Mouse (Mus musculus) myocyte (in vitro differentiated cells): Measurements from ENCODE around the gene Ina.

Source experiments
- CEBPB ChIP-seq: IDR thresholded peaks from 2 replicates; pipeline ENCODE4 v1.6.1; 2011; ENCODE audit warnings: mild to moderate bottlenecking, moderate library complexity; ENCODE audit not compliant: poor library complexity, insufficient read depth, severe bottlenecking
- E2F4 ChIP-seq: IDR thresholded peaks from one replicate; pipeline ENCODE4 v1.6.1; 2011; ENCODE audit warnings: mild to moderate bottlenecking, control low read depth, moderate library complexity; ENCODE audit not compliant: insufficient read depth
- MAX ChIP-seq: IDR thresholded peaks from one replicate; pipeline ENCODE4 v1.6.1; 2011; ENCODE audit warnings: low read depth, mild to moderate bottlenecking, control low read depth
- MYOD1 ChIP-seq, 3 experiments: IDR thresholded peaks; one replicate each; pipeline ENCODE4 v1.6.1; 2011; ENCODE audit warnings: control low read depth in 2 of 3, low read depth in 2 of 3, mild to moderate bottlenecking in 2 of 3, moderate library complexity in 1 of 3; ENCODE audit not compliant: insufficient read length in 2 of 3, control insufficient read depth in 1 of 3
- MYOG ChIP-seq, 3 experiments: IDR thresholded peaks; one replicate each; pipeline ENCODE4 v1.6.1; 2011; ENCODE audit warnings: control low read depth in 2 of 3, low read depth in 2 of 3, mild to moderate bottlenecking in 2 of 3; ENCODE audit not compliant: insufficient read length in 2 of 3, control insufficient read depth in 1 of 3, insufficient read depth in 1 of 3
- POLR2A ChIP-seq: IDR thresholded peaks from one replicate; pipeline ENCODE4 v1.6.1; 2011; ENCODE audit warnings: low read depth, mild to moderate bottlenecking, control low read depth, moderate library complexity; ENCODE audit not compliant: insufficient read length
- POLR2AphosphoS2 ChIP-seq: IDR thresholded peaks from one replicate; pipeline ENCODE4 v1.6.1; 2011; ENCODE audit warnings: low read depth, control low read depth; ENCODE audit not compliant: insufficient read length
- REST ChIP-seq: IDR thresholded peaks from one replicate; pipeline ENCODE4 v1.6.1; 2011; ENCODE audit warnings: mild to moderate bottlenecking, control low read depth, moderate library complexity; ENCODE audit not compliant: insufficient read depth, insufficient read length
- SRF ChIP-seq: IDR thresholded peaks from one replicate; pipeline ENCODE4 v1.6.1; 2011; ENCODE audit warnings: low read depth; ENCODE audit not compliant: control insufficient read depth, insufficient read length
- TCF12 ChIP-seq: IDR thresholded peaks from one replicate; pipeline ENCODE4 v1.6.1; 2011; ENCODE audit warnings: mild to moderate bottlenecking, control low read depth; ENCODE audit not compliant: poor library complexity, insufficient read depth, severe bottlenecking
- TCF3 ChIP-seq: IDR thresholded peaks from one replicate; pipeline ENCODE4 v1.6.1; 2011; ENCODE audit warnings: low read depth, control low read depth; ENCODE audit not compliant: insufficient read length
- USF1 ChIP-seq: IDR thresholded peaks from one replicate; pipeline ENCODE4 v1.6.1; 2011; ENCODE audit warnings: low read depth, mild to moderate bottlenecking, control low read depth, moderate library complexity

- no peak for TF ChIP-seq USF1
- TF ChIP-seq TCF3: no peak
- no peak for TF ChIP-seq MAX
- no peak for TF ChIP-seq MYOD1 (IDR thresholded peaks at IDR 0.05; ENCODE audit: control insufficient read depth in 1 of 3, insufficient read length in 2 of 3, low read depth in 2 of 3)
- no peak for TF ChIP-seq POLR2A
- TF ChIP-seq E2F4: no peak
- TF ChIP-seq CEBPB: no peak
- no peak for TF ChIP-seq MYOG (IDR thresholded peaks at IDR 0.05; ENCODE audit: control insufficient read depth in 1 of 3, insufficient read depth in 1 of 3, insufficient read length in 2 of 3, low read depth in 2 of 3)
- TF ChIP-seq POLR2AphosphoS2: no peak
- no peak for TF ChIP-seq SRF
- no peak for TF ChIP-seq TCF12
- no peak for TF ChIP-seq REST
Observed at GRCm38 (mm10) chr19:47023546-47023945, 9.0 kb downstream of the Ina start.
